Mouse (Mus musculus) myocyte (in vitro differentiated cells): ENCODE results near the gene Zscan2. TPM values are rescaled to one million over a fixed set of nuclear protein-coding genes. Genes with fewer than 3 reads are reported as not detected.

Source experiments
- H3K27me3 ChIP-seq: one replicate; pipeline ENCODE4 v1.6.1; 2011; ENCODE audit not compliant: control insufficient read depth, insufficient read depth, insufficient read length
- H3K36me3 ChIP-seq: one replicate; pipeline ENCODE4 v1.6.1; 2011; ENCODE audit not compliant: control insufficient read depth, insufficient read depth
- H3K4me2 ChIP-seq: one replicate; pipeline ENCODE4 v1.6.1; 2011; ENCODE audit warnings: low read depth, control low read depth
- H3K4me3 ChIP-seq: one replicate; pipeline ENCODE4 v1.5.1; 2011; ENCODE audit warnings: mild to moderate bottlenecking, control low read depth, moderate library complexity
- H3K79me2 ChIP-seq: one replicate; pipeline ENCODE4 v1.6.1; 2011; ENCODE audit not compliant: control insufficient read depth, insufficient read depth
- H3ac ChIP-seq: one replicate; pipeline ENCODE4 v1.6.1; 2011; ENCODE audit not compliant: control insufficient read depth, insufficient read length
- CEBPB ChIP-seq: IDR thresholded peaks from 2 replicates; pipeline ENCODE4 v1.6.1; 2011; ENCODE audit warnings: mild to moderate bottlenecking, moderate library complexity; ENCODE audit not compliant: poor library complexity, insufficient read depth, severe bottlenecking
- E2F4 ChIP-seq: IDR thresholded peaks from one replicate; pipeline ENCODE4 v1.6.1; 2011; ENCODE audit warnings: mild to moderate bottlenecking, control low read depth, moderate library complexity; ENCODE audit not compliant: insufficient read depth
- MAX ChIP-seq: IDR thresholded peaks from one replicate; pipeline ENCODE4 v1.6.1; 2011; ENCODE audit warnings: low read depth, mild to moderate bottlenecking, control low read depth
- MYOD1 ChIP-seq, 3 experiments: IDR thresholded peaks; one replicate each; pipeline ENCODE4 v1.6.1; 2011; ENCODE audit warnings: control low read depth in 2 of 3, low read depth in 2 of 3, mild to moderate bottlenecking in 2 of 3, moderate library complexity in 1 of 3; ENCODE audit not compliant: insufficient read length in 2 of 3, control insufficient read depth in 1 of 3
- MYOG ChIP-seq, 3 experiments: IDR thresholded peaks; one replicate each; pipeline ENCODE4 v1.6.1; 2011; ENCODE audit warnings: control low read depth in 2 of 3, low read depth in 2 of 3, mild to moderate bottlenecking in 2 of 3; ENCODE audit not compliant: insufficient read length in 2 of 3, control insufficient read depth in 1 of 3, insufficient read depth in 1 of 3
- POLR2A ChIP-seq: IDR thresholded peaks from one replicate; pipeline ENCODE4 v1.6.1; 2011; ENCODE audit warnings: low read depth, mild to moderate bottlenecking, control low read depth, moderate library complexity; ENCODE audit not compliant: insufficient read length
- POLR2AphosphoS2 ChIP-seq: IDR thresholded peaks from one replicate; pipeline ENCODE4 v1.6.1; 2011; ENCODE audit warnings: low read depth, control low read depth; ENCODE audit not compliant: insufficient read length
- REST ChIP-seq: IDR thresholded peaks from one replicate; pipeline ENCODE4 v1.6.1; 2011; ENCODE audit warnings: mild to moderate bottlenecking, control low read depth, moderate library complexity; ENCODE audit not compliant: insufficient read depth, insufficient read length
- SRF ChIP-seq: IDR thresholded peaks from one replicate; pipeline ENCODE4 v1.6.1; 2011; ENCODE audit warnings: low read depth; ENCODE audit not compliant: control insufficient read depth, insufficient read length
- TCF12 ChIP-seq: IDR thresholded peaks from one replicate; pipeline ENCODE4 v1.6.1; 2011; ENCODE audit warnings: mild to moderate bottlenecking, control low read depth; ENCODE audit not compliant: poor library complexity, insufficient read depth, severe bottlenecking
- TCF3 ChIP-seq: IDR thresholded peaks from one replicate; pipeline ENCODE4 v1.6.1; 2011; ENCODE audit warnings: low read depth, control low read depth; ENCODE audit not compliant: insufficient read length
- USF1 ChIP-seq: IDR thresholded peaks from one replicate; pipeline ENCODE4 v1.6.1; 2011; ENCODE audit warnings: low read depth, mild to moderate bottlenecking, control low read depth, moderate library complexity
- polyA plus RNA-seq: library from polyadenylated mRNA; unstranded; fragments of >200 nt; fragmentation: generic; extraction: Trizol; gene quantifications from one replicate; pipeline ENCODE4 v1.2.1, GENCODE M21; 2012; ENCODE audit warnings: missing spikeins

The Zscan2 gene
- polyA plus RNA-seq, 1 experiment: 6.3 TPM

DNA sequence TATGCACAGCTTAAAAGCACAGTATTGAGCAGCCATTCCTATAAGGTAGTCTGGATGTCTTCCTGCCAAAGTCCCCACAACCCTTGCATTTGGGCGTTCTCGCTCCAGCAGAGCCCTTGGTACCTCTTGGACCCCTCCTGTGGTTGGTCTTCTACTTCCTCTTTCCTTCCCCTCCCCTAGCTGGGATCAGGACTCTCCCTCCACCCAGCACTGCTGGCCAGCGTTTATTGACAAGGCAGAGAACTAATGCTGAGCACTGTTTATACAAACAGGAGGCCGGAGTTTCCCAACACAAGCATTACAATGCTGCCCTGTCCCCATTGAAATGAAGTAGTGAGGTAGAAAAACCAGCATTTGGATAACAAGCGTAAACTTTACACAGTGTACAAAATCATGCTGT lies 12.3 kb downstream of the Zscan2 start:
- TF ChIP-seq POLR2AphosphoS2 (no peak), E2F4 (no peak), MYOD1 (IDR thresholded peaks at IDR 0.05; ENCODE audit: control insufficient read depth in 1 of 3, insufficient read length in 2 of 3, low read depth in 2 of 3) (no peak), POLR2A (no peak), REST (no peak), TCF12 (no peak), MAX (no peak), SRF (no peak), MYOG (IDR thresholded peaks at IDR 0.05; ENCODE audit: control insufficient read depth in 1 of 3, insufficient read depth in 1 of 3, insufficient read length in 2 of 3, low read depth in 2 of 3) (no peak), CEBPB (no peak), TCF3 (no peak)
- H3K4me2 ChIP-seq: no peak overlapping the region

DNA sequence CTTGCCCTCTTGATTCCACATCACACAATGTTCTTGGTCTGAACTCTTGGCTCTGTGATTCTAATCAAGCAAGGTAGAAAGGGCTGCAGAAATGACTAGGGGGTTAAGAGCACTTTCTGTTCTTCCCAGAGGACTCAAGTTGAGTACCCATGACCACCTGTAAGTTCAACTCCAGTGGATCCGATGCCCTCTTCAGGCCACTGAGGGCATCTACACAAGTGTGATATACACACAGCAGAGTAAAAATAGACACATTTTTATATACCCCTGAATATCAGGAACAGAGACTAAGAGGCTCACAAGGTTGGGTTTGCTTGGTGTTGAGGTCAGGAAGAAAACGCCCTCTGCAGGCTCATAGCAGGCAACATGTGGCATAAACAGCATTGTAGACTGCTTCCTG lies 12.9 kb downstream of the Zscan2 start:
- Histone ChIP-seq H3K36me3 (peaks cover 27% of the 10 kb centered on the region), H3K4me2 (no peak overlapping the region), H3ac (no peak overlapping the region), H3K27me3 (no peaks in the 10 kb centered on the region), H3K79me2 (no peaks in the 10 kb centered on the region), H3K4me3 (no peak overlapping the region)
- TF ChIP-seq MYOG (IDR thresholded peaks at IDR 0.05; ENCODE audit: control insufficient read depth in 1 of 3, insufficient read depth in 1 of 3, insufficient read length in 2 of 3, low read depth in 2 of 3) (no peak), TCF12 (no peak), CEBPB (no peak), MYOD1 (IDR thresholded peaks at IDR 0.05; ENCODE audit: control insufficient read depth in 1 of 3, insufficient read length in 2 of 3, low read depth in 2 of 3) (no peak), SRF (no peak), TCF3 (no peak), USF1 (no peak), POLR2AphosphoS2 (no peak), MAX (no peak)

More for the DNA sequence above, 12.3 kb downstream of the Zscan2 start:
- Histone ChIP-seq H3K4me3 (no peak overlapping the region), H3K79me2 (no peaks in the 10 kb centered on the region), H3K36me3 (peaks cover 29% of the 10 kb centered on the region), H3ac (no peak overlapping the region), H3K27me3 (no peaks in the 10 kb centered on the region)

DNA sequence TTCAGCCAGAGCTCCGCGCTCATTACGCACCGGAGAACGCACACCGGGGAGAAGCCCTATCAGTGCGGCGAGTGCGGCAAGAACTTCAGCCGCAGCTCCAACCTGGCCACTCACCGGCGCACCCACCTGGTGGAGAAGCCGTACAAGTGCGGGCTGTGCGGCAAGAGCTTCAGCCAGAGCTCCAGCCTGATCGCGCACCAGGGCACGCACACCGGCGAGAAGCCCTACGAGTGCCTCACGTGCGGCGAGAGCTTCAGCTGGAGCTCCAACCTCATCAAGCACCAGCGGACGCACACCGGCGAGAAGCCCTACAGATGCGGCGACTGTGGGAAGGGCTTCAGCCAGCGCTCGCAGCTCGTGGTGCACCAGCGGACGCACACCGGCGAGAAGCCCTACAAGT lies 15.0 kb downstream of the Zscan2 start:
- no peak overlapping the region for H3K4me3 ChIP-seq
- H3K27me3 ChIP-seq: no peaks in the 10 kb centered on the region
- H3ac ChIP-seq: no peak overlapping the region
- H3K79me2 ChIP-seq: no peaks in the 10 kb centered on the region
- no peak overlapping the region for H3K4me2 ChIP-seq
- no peak for TF ChIP-seq POLR2A
- no peak for TF ChIP-seq TCF12
- no peak for TF ChIP-seq USF1
- no peak for TF ChIP-seq POLR2AphosphoS2
- no peak for TF ChIP-seq E2F4
- no peak for TF ChIP-seq SRF
- no peak for TF ChIP-seq TCF3
- no peak for TF ChIP-seq REST
- no peak for TF ChIP-seq MAX
- TF ChIP-seq MYOD1 (IDR thresholded peaks at IDR 0.05; ENCODE audit: control insufficient read depth in 1 of 3, insufficient read length in 2 of 3, low read depth in 2 of 3): no peak
- no peak for TF ChIP-seq CEBPB
- TF ChIP-seq MYOG (IDR thresholded peaks at IDR 0.05; ENCODE audit: control insufficient read depth in 1 of 3, insufficient read depth in 1 of 3, insufficient read length in 2 of 3, low read depth in 2 of 3): no peak
- peaks cover 16% of the 10 kb centered on the region for H3K36me3 ChIP-seq

DNA sequence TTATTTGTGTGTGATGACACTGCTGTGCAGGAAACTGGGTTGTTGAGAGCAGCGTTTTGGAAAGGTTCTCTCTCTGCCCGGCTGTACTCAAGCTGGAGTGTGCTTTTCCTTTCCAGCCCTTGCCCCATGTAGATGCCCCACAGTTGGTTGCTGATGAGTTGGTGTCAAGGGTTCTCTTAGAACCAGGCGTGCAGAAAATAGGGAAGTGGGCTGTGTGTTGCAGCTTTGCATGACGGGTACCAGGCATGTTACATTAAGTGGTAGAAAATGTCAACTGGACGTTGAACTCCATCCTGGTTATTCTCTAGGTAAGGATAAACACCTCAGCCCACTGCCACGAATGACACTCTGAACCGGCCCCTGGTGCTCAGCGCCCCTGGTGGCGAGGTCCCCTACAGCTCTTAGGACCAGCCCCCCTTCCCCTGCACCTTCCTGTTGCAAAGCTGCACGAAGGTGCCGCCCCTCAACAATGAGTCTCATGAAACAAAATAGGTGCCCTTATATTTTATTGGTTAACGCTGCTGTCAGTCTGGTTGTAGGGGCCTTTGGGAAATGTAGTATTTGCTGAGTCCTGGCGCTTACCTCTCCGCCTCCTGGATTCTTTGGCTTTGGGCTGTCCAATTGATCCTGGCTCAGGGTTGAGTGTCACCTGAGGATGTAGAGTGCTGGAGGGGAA lies 22.2 kb downstream of the Zscan2 start:
- Histone ChIP-seq H3K4me2 (no peak overlapping the region), H3K4me3 (no peak overlapping the region), H3K27me3 (no peaks in the 10 kb centered on the region), H3K36me3 (no peaks in the 10 kb centered on the region), H3ac (no peak overlapping the region), H3K79me2 (no peaks in the 10 kb centered on the region)
- TF ChIP-seq TCF3 (no peak), MYOD1 (IDR thresholded peaks at IDR 0.05; ENCODE audit: control insufficient read depth in 1 of 3, insufficient read length in 2 of 3, low read depth in 2 of 3) (no peak), CEBPB (no peak), MAX (no peak), POLR2AphosphoS2 (no peak), POLR2A (no peak), TCF12 (no peak), REST (no peak), E2F4 (no peak), USF1 (no peak), MYOG (IDR thresholded peaks at IDR 0.05; ENCODE audit: control insufficient read depth in 1 of 3, insufficient read depth in 1 of 3, insufficient read length in 2 of 3, low read depth in 2 of 3) (no peak), SRF (no peak)
